Mouse (Mus musculus) ES-CJ7 (cell line): Measurements from ENCODE around the gene Supt5.

Experiments used
- DNase-seq: peaks from one replicate; pipeline ENCODE4 v3.0.0; 2011; ENCODE audit warnings: low read depth, low spot score

The Supt5 gene

GRCm38 (mm10) chr7:28301616-28302433 is 36.7 kb downstream of the Supt5 start, which contains the start of gene Dll3:
TSS of gene Dll3 (minus strand) at chr7:28302238.
- DNase-seq = peak; percentile 60

GRCm38 (mm10) chr7:28298837-28299625 is 39.5 kb downstream of the Supt5 start:
- DNase-seq = peak; percentile 93

- DNase-seq = peak; percentile 89
These were observed 44.1 kb downstream of the Supt5 start for GRCm38 (mm10) chr7:28294481-28294880.

GRCm38 (mm10) chr7:28290638-28291590 is 47.6 kb downstream of the Supt5 start, which contains the start of gene Selenov:
TSS of gene Selenov (minus strand) at chr7:28291186.
- peak; percentile 83 for DNase-seq

GRCm38 (mm10) chr7:28290165-28290564 is 48.4 kb downstream of the Supt5 start:
- peak; percentile 46 for DNase-seq

GRCm38 (mm10) chr7:28280630-28281029 is 57.9 kb downstream of the Supt5 start:
- DNase-seq = no peak

- DNase-seq = no peak
These were observed 60.3 kb downstream of the Supt5 start for GRCm38 (mm10) chr7:28278279-28278652.

GRCm38 (mm10) chr7:28277615-28278278 is 60.8 kb downstream of the Supt5 start, which contains the start of gene Eid2b:
TSS of gene Eid2b (plus strand) at chr7:28277739.
- peak; percentile 95 for DNase-seq

GRCm38 (mm10) chr7:28277237-28277614 is 61.3 kb downstream of the Supt5 start:
- no peak for DNase-seq

GRCm38 (mm10) chr7:28271761-28272160 is 66.8 kb downstream of the Supt5 start:
- DNase-seq = no peak

GRCm38 (mm10) chr7:28269355-28269754 is 69.2 kb downstream of the Supt5 start:
- DNase-seq = peak; percentile 75

GRCm38 (mm10) chr7:28268576-28268975 is 70.0 kb downstream of the Supt5 start:
- no peak for DNase-seq

GRCm38 (mm10) chr7:28268042-28268531 is 70.5 kb downstream of the Supt5 start:
- no peak for DNase-seq

- DNase-seq = peak; percentile 95
These were observed 71.2 kb downstream of the Supt5 start, which contains the start of gene Eid2 for GRCm38 (mm10) chr7:28267129-28268041. TSS of gene Eid2 (plus strand) at chr7:28267881.

GRCm38 (mm10) chr7:28265391-28265790 is 73.2 kb downstream of the Supt5 start:
- DNase-seq = no peak
